Mouse (Mus musculus) limb, embryonic 14.5 days (tissue): ENCODE measurements around the gene Acox2. TPM values are rescaled to one million over a fixed set of nuclear protein-coding genes. Genes with fewer than 3 reads are reported as not detected.

ENCODE experiments used
- ATAC-seq: fragments of 200-750 bp; cut with Nextera tagmentation; 2 replicates; pipeline ENCODE4 v1.8.0; 2017; ENCODE audit warnings: low read depth, moderate number of reproducible peaks, moderate TSS enrichment; ENCODE audit not compliant: low FRiP score
- DNase-seq: peaks from one replicate; pipeline ENCODE4 v3.0.0-alpha.2; 2015; ENCODE audit warnings: low spot score
- H3K27ac ChIP-seq: fragments of 300-500 bp; sonication (generic); replicated peaks from 2 replicates; pipeline ENCODE4 v1.5.1; 2014; ENCODE audit warnings: low read depth, mild to moderate bottlenecking, low read length, moderate library complexity, mixed read lengths
- H3K27me3 ChIP-seq: fragments of 300-500 bp; sonication (generic); 2 replicates; pipeline ENCODE4 v1.6.1; 2014; ENCODE audit warnings: low read length, mixed read lengths; ENCODE audit not compliant: control insufficient read depth, insufficient read depth
- H3K36me3 ChIP-seq: fragments of 300-500 bp; sonication (generic); 2 replicates; pipeline ENCODE4 v1.6.1; 2014; ENCODE audit warnings: mild to moderate bottlenecking, low read length, moderate library complexity, mixed read lengths; ENCODE audit not compliant: control insufficient read depth, insufficient read depth
- H3K4me1 ChIP-seq: fragments of 300-500 bp; sonication (generic); 2 replicates; pipeline ENCODE4 v1.6.1; 2014; ENCODE audit warnings: antibody characterized with exemption, low read length, mixed read lengths; ENCODE audit not compliant: control insufficient read depth, insufficient read depth
- H3K4me2 ChIP-seq: fragments of 300-500 bp; sonication (generic); replicated peaks from 2 replicates; pipeline ENCODE4 v1.6.1; 2014; ENCODE audit warnings: low read depth, mild to moderate bottlenecking, low read length, moderate library complexity; ENCODE audit not compliant: severe bottlenecking
- H3K4me3 ChIP-seq: fragments of 300-500 bp; sonication (generic); replicated peaks from 2 replicates; pipeline ENCODE4 v1.5.1; 2014; ENCODE audit warnings: low read length
- H3K9ac ChIP-seq: fragments of 300-500 bp; sonication (generic); 2 replicates; pipeline ENCODE4 v1.6.1; 2014; ENCODE audit warnings: mild to moderate bottlenecking, low read depth, low read length, moderate library complexity; ENCODE audit not compliant: severe bottlenecking
- H3K9me3 ChIP-seq: fragments of 300-500 bp; sonication (generic); 2 replicates; pipeline ENCODE4 v1.6.1; 2016; ENCODE audit warnings: low read length; ENCODE audit not compliant: control insufficient read depth
- POLR2A ChIP-seq: fragments of 200-500 bp; IDR thresholded peaks from 2 replicates; pipeline ENCODE4 v1.8.0; 2012; ENCODE audit warnings: inconsistent platforms, mild to moderate bottlenecking, moderate library complexity, borderline replicate concordance; ENCODE audit not compliant: insufficient read depth, insufficient read length; ENCODE audit errors: extremely low read depth
- WGBS: fragments of 180-500 bp; shearing (Covaris S2); extraction: QIAGEN DNeasy Blood & Tissue Kit; methylation state at CpG from one replicate; pipeline ENCODE4 v1.1.7; 2014; 5-methylcytosine and 5-hydroxymethylcytosine counted together
- polyA plus RNA-seq, 2 experiments: library from polyadenylated mRNA; depleted of rRNA in 1 of 2; stranded (reverse) in 1 of 2; unstranded in 1 of 2; fragments of >200 nt; fragmentation: Nextera tagmentation in 1 of 2; extraction: Ambion mirVana in 1 of 2; gene quantifications; 2 replicates each; pipeline versions ENCODE4 v1.2.1 to v1.2.3; 2012 to 2014

Acox2 gene
- polyA plus RNA-seq, 2 experiments, result 0.41 TPM; not detected in 1

- Histone ChIP-seq H3K36me3 (no peaks in the 10 kb centered on the region), H3K27ac (peak overlapping the region; percentile 85), H3K4me1 (peaks cover 16% of the 10 kb centered on the region), H3K4me2 (peak overlapping the region; percentile 86), H3K9me3 (no peaks in the 10 kb centered on the region), H3K4me3 (peak overlapping the region; percentile 65), H3K9ac (peak overlapping the region; percentile 89), H3K27me3 (no peaks in the 10 kb centered on the region)
- TF ChIP-seq POLR2A, result no peak
- DNase-seq, result peak; percentile 46
- WGBS, result 2% methylated on average over 56 of the region's 63 CpGs
- peak; percentile 78 for ATAC-seq
Measured at GRCm38 (mm10) chr14:8214299-8215207, 44.6 kb downstream of the Acox2 start.

GRCm38 (mm10) chr14:8213803-8214224 lies 45.3 kb downstream of the Acox2 start, which contains the start of gene Kctd6:
Gene Kctd6, plus strand, starts transcription at chr14:8214140.
- Histone ChIP-seq H3K9me3 (no peaks in the 10 kb centered on the region), H3K36me3 (no peaks in the 10 kb centered on the region), H3K4me3 (peak within 1 kb of the TSS; percentile 65), H3K27me3 (no peaks in the 10 kb centered on the region), H3K9ac (peak within 1 kb of the TSS; percentile 89), H3K27ac (peak within 1 kb of the TSS; percentile 85), H3K4me1 (peaks cover 16% of the 10 kb centered on the region), H3K4me2 (peak within 1 kb of the TSS; percentile 86)
- 1% methylated on average over 16 of the region's 49 CpGs for WGBS
- peak; percentile 97 for DNase-seq
- no peak for TF ChIP-seq POLR2A
- ATAC-seq, result peak; percentile 97

- Histone ChIP-seq H3K4me1 (peaks cover 16% of the 10 kb centered on the region), H3K9ac (no peak overlapping the region), H3K36me3 (no peaks in the 10 kb centered on the region), H3K27ac (no peak overlapping the region), H3K4me3 (no peak overlapping the region), H3K4me2 (no peak overlapping the region), H3K9me3 (no peaks in the 10 kb centered on the region), H3K27me3 (no peaks in the 10 kb centered on the region)
- no peak for ATAC-seq
- TF ChIP-seq POLR2A, result no peak
- 79% methylated on average over 2 of the region's 2 CpGs for WGBS
- no peak for DNase-seq
Measured at GRCm38 (mm10) chr14:8212996-8213395, 46.2 kb downstream of the Acox2 start.

GRCm38 (mm10) chr14:8209896-8210295 lies 49.3 kb downstream of the Acox2 start:
- WGBS, result 88% methylated on average over 2 of the region's 2 CpGs
- Histone ChIP-seq H3K9ac (no peak overlapping the region), H3K4me3 (no peak overlapping the region), H3K9me3 (no peaks in the 10 kb centered on the region), H3K4me2 (no peak overlapping the region), H3K27ac (no peak overlapping the region), H3K4me1 (peaks cover 8% of the 10 kb centered on the region), H3K36me3 (no peaks in the 10 kb centered on the region), H3K27me3 (no peaks in the 10 kb centered on the region)
- no peak for TF ChIP-seq POLR2A
- no peak for DNase-seq
- ATAC-seq, result no peak

GRCm38 (mm10) chr14:8208876-8209275 lies 50.3 kb downstream of the Acox2 start:
- Histone ChIP-seq H3K27ac (no peak overlapping the region), H3K4me1 (0 out of 2 replicates have a peak, but pooled peaks cover 5% of the 10 kb centered on the region), H3K4me2 (no peak overlapping the region), H3K9me3 (no peaks in the 10 kb centered on the region), H3K4me3 (no peak overlapping the region), H3K36me3 (no peaks in the 10 kb centered on the region), H3K27me3 (no peaks in the 10 kb centered on the region), H3K9ac (no peak overlapping the region)
- no peak for TF ChIP-seq POLR2A
- no peak for DNase-seq
- ATAC-seq, result no peak
- 89% methylated on average over 3 of the region's 3 CpGs for WGBS
